Mouse (Mus musculus): ENCODE data around the gene Cxcl1.
"Not testable (repeated sequence)": the region's sequence is repeated elsewhere in the genome, so short reads cannot be mapped to it uniquely, and the experiment has no call there.

Cxcl1 gene

DNA sequence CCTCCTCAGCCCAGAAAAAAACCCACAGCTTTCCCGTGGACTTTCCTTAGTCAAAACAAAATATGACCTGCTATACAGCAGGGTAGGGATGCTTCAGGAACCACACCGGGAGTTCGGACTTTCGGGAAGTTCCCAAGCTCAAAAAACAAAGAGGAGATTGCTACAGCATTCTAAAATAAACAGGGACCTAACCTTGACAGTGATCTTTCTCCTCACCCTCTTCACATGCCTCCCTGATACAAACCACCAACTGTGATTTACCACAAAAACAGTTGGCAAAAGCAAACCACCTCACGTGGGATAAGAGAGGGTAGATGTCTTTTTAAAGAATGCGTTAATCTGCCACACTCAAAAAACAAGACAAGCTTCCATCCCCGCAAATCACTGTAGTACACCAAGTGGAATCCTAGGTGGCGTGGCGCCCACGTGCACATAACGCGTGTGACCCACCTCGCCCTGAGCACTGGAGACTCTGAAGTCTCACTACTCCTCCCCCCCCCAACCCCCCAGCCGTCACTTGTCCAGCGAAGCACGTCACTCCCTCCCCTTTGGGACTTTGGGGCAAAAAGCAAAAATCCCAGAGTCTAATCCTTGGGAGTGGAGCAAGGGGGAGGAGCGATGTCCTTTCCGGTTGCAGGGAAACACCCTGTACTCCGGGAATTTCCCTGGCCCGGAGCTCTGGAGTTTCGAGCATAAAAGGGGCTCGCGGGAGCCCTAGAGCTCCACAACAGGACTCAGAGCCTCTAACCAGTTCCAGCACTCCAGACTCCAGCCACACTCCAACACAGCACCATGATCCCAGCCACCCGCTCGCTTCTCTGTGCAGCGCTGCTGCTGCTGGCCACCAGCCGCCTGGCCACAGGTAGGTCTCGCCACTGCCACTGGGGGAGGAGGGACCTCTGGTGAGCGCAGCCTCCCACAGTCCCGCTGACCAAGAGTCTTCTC lies at the start of gene Cxcl1:
Cxcl1 (plus strand) TSS at position 723 of the 945 bp plus-strand sequence.
- no peaks in the 10 kb centered on the region for H3K36me3 ChIP-seq (ENCODE audit: control insufficient read depth, insufficient read depth, low read length, poor library complexity, severe bottlenecking)
- no peaks in the 10 kb centered on the region for H3K27me3 ChIP-seq (ENCODE audit: control insufficient read depth, insufficient read depth, low read length, poor library complexity, severe bottlenecking)
- no peak for DNase-seq (ENCODE audit: low read depth, low spot score)

DNA sequence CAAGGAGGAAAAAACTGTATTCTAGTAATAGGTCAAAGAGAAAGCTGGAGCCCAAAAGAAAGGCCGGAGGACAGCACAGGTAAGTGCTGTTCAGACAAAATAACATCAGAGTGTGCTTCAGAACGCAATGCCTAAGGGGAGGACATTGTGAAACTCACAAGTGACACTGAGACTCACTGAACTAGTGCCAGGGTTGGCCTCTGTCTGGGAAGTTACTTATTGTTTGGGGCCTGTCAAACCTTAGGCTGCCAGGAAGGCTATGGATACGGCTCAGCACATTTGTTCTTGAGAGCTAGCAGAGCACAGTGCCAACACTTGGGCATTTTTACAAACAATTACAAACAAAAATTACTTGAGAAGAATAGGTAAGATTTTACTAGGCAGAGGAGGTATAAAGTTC lies 47.1 kb upstream of the Cxcl1 start:
- no peaks in the 10 kb centered on the region for H3K36me3 ChIP-seq (ENCODE audit: control insufficient read depth, insufficient read depth, low read length, poor library complexity, severe bottlenecking)
- no peaks in the 10 kb centered on the region for H3K27me3 ChIP-seq (ENCODE audit: control insufficient read depth, insufficient read depth, low read length, poor library complexity, severe bottlenecking)
- DNase-seq (ENCODE audit: low read depth, low spot score) = no peak

DNA sequence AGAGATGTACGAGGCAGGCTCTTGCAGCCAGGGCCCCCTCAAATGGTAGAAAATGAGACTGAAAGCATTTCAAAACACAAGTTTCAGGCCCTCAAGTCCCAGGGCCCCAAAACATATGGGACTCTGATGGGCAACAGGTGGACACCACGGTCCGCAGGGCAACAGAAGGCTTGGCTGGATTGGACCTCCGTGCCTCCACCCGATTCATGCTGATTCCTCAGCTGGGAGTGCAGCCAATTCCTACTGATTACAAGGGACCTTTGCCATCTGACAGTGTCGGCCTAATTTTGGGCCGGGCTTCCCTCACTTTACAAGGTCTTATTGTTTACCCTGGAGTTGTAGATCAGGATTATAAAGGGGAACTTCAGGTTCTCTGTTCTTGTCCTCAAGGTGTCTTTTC lies 40.9 kb upstream of the Cxcl1 start:
- H3K27me3 ChIP-seq (ENCODE audit: control insufficient read depth, insufficient read depth, low read length, poor library complexity, severe bottlenecking); DNase-seq (ENCODE audit: low read depth, low spot score); H3K36me3 ChIP-seq (ENCODE audit: control insufficient read depth, insufficient read depth, low read length, poor library complexity, severe bottlenecking): not testable (repeated sequence)

DNA sequence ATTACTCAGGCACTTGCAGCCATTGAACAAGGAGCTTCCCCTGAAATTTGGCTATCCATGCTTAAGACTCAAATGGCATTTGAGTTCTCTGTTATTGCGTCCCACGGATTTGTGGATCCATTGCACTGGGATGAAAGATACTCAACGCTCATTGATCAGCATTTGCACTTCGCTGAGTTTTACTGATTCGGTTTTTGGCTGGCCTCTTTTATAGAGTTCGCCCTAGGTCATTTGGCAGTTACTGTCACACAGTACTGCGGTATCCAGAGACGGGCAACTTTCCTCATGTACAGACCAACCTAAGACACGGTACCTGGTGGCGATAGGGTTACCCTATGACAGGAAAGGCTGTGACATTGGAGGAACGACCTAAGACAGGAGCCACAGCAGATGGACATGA lies 39.6 kb upstream of the Cxcl1 start:
- H3K27me3 ChIP-seq (ENCODE audit: control insufficient read depth, insufficient read depth, low read length, poor library complexity, severe bottlenecking); H3K36me3 ChIP-seq (ENCODE audit: control insufficient read depth, insufficient read depth, low read length, poor library complexity, severe bottlenecking); DNase-seq (ENCODE audit: low read depth, low spot score): not testable (repeated sequence)

DNA sequence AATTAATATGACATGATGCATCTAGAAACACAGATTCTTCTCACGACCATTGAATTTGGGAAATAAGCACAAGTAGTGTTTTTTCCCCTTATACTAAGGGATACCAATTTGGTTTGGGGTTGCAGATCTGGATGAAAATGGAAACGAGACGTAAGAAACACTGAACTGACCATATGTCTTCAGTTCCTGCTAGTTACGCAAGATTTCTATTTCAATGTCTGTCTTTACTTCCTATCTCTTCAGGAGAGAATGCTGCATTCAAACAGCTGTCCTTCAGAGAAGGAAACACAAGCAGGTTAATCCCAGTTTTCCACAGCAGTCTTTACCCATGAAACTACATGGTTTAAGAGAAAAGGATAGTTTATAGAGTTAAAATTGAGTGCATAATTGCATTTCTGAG lies 37.8 kb upstream of the Cxcl1 start:
- DNase-seq (ENCODE audit: low read depth, low spot score) = no peak
- H3K27me3 ChIP-seq (ENCODE audit: control insufficient read depth, insufficient read depth, low read length, poor library complexity, severe bottlenecking) = no peaks in the 10 kb centered on the region

DNA sequence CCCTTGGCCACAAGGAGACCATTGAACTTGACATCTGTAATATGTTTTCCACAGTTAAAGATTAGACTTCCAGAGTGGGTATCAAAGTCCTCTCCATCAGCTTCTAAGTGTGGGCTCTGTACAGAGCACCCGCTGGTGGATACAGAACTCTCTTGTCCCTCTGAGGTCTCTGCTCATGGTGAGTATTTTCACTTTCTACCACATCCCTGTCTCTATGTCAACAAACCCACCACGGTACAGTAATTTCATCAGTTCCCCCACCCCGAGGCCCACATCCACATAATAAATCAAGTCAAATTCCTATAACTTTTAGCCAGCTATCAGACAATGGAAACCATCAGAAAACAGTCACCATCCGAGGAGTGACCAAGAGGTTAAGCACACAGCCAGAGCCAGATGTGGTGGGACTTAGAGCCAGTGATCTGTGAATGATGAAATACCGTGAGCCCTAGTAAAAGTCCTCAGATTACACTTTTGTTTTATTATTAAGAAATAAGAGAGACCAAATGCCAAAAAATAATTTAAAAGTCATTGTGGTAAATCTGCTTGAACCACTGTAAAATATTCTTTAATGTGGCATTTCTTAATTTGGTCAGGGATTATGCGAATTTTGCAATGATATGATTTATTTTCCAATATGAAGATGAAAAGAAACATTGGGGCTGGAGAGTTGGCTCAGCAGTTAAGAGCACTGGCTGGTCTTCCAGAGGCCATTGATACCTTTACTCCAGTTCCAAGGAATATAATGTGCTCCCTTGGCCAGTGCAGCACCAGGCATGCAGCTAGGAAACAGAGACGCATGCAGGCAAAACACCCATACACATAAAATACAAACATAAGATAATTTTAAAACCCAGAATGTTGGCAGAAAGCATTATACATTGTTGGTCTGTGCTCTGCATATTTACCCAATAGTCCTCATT lies 35.5 kb upstream of the Cxcl1 start:
- H3K36me3 ChIP-seq (ENCODE audit: control insufficient read depth, insufficient read depth, low read length, poor library complexity, severe bottlenecking) = no peaks in the 10 kb centered on the region
- no peaks in the 10 kb centered on the region for H3K27me3 ChIP-seq (ENCODE audit: control insufficient read depth, insufficient read depth, low read length, poor library complexity, severe bottlenecking)
- no peak for DNase-seq (ENCODE audit: low read depth, low spot score)

More for the DNA sequence above, 37.8 kb upstream of the Cxcl1 start:
- H3K36me3 ChIP-seq (ENCODE audit: control insufficient read depth, insufficient read depth, low read length, poor library complexity, severe bottlenecking) = no peaks in the 10 kb centered on the region

DNA sequence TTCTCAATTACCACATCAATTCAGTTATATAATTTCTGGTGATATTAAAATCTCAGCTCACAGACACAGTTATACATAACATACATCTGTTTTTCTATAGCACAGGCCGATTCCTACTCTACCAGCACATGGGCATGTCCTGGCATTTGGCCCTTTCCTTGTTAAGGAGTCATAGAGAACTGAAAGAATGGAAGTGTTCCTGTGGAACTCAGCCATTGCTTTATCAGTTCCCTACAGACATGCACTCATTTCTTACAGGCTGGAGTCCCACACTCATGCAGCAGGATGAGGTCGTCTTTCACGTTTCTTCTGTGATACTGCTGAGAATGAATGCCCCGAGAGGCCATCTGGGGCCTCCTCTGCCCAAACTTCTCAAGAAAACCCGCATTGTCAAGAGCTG lies 33.6 kb upstream of the Cxcl1 start:
- no peaks in the 10 kb centered on the region for H3K27me3 ChIP-seq (ENCODE audit: control insufficient read depth, insufficient read depth, low read length, poor library complexity, severe bottlenecking)
- DNase-seq (ENCODE audit: low read depth, low spot score) = no peak
- no peaks in the 10 kb centered on the region for H3K36me3 ChIP-seq (ENCODE audit: control insufficient read depth, insufficient read depth, low read length, poor library complexity, severe bottlenecking)

DNA sequence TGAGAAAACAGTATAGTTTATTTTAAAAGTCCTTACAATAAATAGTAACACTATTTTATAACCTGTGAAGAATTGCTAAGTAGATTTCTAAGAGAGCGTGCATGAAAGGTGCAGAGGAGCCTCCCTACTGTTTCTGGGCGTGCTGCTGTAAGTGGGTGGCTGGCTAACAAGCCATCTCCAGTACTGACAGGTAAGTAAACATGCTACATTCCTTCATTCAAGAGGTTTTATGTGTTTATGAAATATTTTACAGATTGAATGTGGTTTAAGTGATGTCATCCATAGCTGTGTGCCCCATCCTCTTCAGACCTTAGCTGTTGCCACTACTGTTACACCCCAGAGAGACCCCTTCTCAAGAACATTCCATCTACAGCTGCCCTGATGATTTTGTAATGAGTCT lies 32.6 kb upstream of the Cxcl1 start:
- H3K36me3 ChIP-seq (ENCODE audit: control insufficient read depth, insufficient read depth, low read length, poor library complexity, severe bottlenecking) = no peaks in the 10 kb centered on the region
- H3K27me3 ChIP-seq (ENCODE audit: control insufficient read depth, insufficient read depth, low read length, poor library complexity, severe bottlenecking) = no peaks in the 10 kb centered on the region

DNA sequence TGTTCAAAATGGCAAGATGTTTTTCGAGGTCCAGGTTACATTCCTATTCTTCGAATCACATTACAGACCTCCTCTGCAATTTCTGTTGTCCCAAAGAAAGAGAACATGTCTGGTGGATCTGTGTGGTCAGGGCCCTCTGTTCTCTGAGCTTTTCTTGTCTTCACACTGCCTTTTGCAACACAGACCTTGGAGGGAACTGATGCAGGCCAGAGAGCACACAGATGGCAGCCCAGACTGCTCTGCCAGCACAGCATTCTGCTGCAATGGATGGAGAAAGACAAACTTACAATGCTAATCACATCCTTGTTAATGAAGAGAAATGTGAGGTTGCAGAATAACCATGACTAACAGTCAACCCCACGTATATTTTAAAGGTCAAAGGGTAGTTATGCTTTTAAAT lies 32.0 kb upstream of the Cxcl1 start:
- no peaks in the 10 kb centered on the region for H3K27me3 ChIP-seq (ENCODE audit: control insufficient read depth, insufficient read depth, low read length, poor library complexity, severe bottlenecking)
- no peak for DNase-seq (ENCODE audit: low read depth, low spot score)
- H3K36me3 ChIP-seq (ENCODE audit: control insufficient read depth, insufficient read depth, low read length, poor library complexity, severe bottlenecking) = no peaks in the 10 kb centered on the region

More for the DNA sequence above, 32.6 kb upstream of the Cxcl1 start:
- DNase-seq (ENCODE audit: low read depth, low spot score) = no peak

DNA sequence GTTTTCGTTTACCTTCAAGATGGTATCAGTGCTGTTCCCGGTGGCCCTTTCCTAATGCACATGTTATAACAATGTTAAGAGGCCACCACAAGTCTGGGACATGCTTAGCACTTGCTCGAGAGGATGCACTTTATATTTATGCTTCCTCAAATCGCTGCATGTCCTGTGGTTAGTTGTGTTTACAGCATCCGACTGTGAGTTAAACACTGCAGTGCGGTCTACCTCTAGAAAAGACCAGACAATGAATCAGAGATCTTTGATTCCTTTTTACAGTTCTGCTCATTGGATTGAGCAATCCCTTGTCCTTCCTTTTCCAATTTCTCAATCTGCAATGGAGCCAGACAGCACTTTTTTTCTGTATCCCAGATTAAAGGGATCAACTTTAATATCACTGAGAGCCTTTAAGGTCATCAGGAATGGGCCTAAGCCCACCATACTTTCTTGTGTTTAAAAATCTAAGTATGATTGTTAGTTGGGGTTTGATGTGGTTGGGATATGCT lies 29.1 kb upstream of the Cxcl1 start:
- DNase-seq (ENCODE audit: low read depth, low spot score) = no peak
- no peaks in the 10 kb centered on the region for H3K36me3 ChIP-seq (ENCODE audit: control insufficient read depth, insufficient read depth, low read length, poor library complexity, severe bottlenecking)

DNA sequence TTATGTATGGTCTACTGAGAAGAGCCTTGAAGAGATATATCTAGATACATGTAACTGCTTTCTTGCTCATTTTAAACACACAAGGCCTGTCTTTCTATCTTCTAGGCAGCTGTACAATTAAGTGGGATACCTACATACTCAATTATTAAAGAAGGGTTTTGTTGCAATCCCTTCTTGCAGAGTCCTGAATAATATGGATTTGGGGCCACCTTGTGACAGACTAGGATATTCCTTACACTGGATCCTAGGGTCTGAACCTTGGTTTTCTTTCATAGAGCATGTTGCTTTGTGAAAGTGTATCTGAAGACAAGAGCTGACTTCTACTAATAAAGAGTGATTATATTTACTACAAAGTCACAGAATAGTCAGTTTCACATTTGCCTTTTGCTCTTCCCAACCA lies 24.3 kb upstream of the Cxcl1 start:
- no peaks in the 10 kb centered on the region for H3K36me3 ChIP-seq (ENCODE audit: control insufficient read depth, insufficient read depth, low read length, poor library complexity, severe bottlenecking)
- DNase-seq (ENCODE audit: low read depth, low spot score) = no peak

More for the DNA sequence above, 29.1 kb upstream of the Cxcl1 start:
- H3K27me3 ChIP-seq (ENCODE audit: control insufficient read depth, insufficient read depth, low read length, poor library complexity, severe bottlenecking) = no peaks in the 10 kb centered on the region

DNA sequence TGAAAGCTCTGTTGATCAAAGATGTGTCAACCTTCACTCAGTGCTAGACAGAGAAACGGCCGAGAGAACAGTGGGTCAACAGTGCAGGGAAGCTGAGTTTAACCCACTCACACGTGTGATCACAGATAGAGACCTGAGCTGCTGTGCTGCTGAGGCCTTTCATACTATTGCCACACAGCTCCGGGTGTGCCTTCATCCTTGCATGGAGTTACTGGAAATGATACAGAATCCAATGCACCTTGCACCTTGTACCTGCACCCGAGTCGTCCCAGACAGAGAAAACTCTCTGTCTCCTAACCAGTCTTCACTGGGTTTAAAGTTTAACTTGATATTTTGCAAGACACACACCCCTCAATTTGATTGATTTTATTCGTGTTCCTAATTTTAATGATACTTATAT lies 18.7 kb upstream of the Cxcl1 start:
- H3K27me3 ChIP-seq (ENCODE audit: control insufficient read depth, insufficient read depth, low read length, poor library complexity, severe bottlenecking) = no peaks in the 10 kb centered on the region
- DNase-seq (ENCODE audit: low read depth, low spot score) = no peak
- H3K36me3 ChIP-seq (ENCODE audit: control insufficient read depth, insufficient read depth, low read length, poor library complexity, severe bottlenecking) = no peaks in the 10 kb centered on the region

More for the DNA sequence above, 24.3 kb upstream of the Cxcl1 start:
- no peaks in the 10 kb centered on the region for H3K27me3 ChIP-seq (ENCODE audit: control insufficient read depth, insufficient read depth, low read length, poor library complexity, severe bottlenecking)

DNA sequence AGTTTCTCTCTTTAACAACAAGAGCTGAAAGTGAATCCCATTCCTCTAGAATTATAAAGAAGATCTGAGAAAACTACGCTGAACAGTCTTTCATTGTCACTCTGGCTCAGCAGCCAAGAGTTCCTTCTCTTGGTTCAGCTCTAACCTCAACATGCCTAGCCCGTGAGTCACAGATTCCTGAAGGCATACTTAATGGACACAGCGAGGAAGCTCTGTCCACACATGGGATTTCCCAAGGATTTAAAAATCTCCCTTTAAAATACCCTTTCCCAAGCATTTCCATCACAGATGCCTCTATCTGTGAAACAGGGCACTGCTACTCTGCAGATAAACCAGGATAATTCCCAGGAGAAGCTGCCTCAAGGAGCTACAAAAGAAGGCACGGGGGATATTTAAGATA lies 15.0 kb upstream of the Cxcl1 start:
- H3K36me3 ChIP-seq (ENCODE audit: control insufficient read depth, insufficient read depth, low read length, poor library complexity, severe bottlenecking) = no peaks in the 10 kb centered on the region
- no peaks in the 10 kb centered on the region for H3K27me3 ChIP-seq (ENCODE audit: control insufficient read depth, insufficient read depth, low read length, poor library complexity, severe bottlenecking)
- no peak for DNase-seq (ENCODE audit: low read depth, low spot score)

DNA sequence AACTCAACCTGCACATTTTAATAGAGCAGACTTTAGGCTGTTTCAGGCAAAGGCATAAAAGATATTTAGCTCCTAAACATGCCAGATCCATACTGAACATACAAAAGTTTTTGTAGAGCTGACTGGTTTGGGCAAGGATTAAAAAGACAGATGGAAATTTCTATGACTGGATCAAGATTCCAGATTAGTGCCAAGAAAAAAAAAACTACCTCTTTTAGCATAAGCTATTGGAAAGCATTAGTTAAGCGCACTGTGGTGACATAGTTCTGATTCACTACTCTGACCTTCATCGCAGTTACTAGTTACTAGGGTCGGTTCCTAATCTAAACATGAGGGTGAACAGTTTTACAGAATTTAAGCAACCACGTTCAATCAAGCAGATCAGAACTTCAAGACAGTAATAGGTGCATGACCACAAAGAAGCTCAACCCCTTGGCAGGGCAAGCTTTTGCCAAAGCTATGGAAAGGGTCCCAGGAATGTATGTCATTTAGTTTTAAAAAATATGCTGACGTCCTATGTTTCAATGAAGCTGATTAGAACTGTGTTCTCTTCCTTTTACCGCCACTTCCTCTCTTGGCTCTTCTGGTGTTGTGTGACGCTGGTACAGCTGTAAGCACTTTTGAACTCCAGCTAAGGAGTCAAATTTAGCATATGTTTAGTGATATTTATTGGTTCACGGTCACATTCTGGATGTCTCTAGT lies 14.4 kb upstream of the Cxcl1 start:
- DNase-seq (ENCODE audit: low read depth, low spot score) = no peak
- Histone ChIP-seq H3K27me3 (ENCODE audit: control insufficient read depth, insufficient read depth, low read length, poor library complexity, severe bottlenecking) (no peaks in the 10 kb centered on the region), H3K36me3 (ENCODE audit: control insufficient read depth, insufficient read depth, low read length, poor library complexity, severe bottlenecking) (no peaks in the 10 kb centered on the region)

Measured in splenic B cell, adult 2 months (primary cell).